Mouse (Mus musculus) kidney, postnatal 0 days (tissue): ENCODE measurements around the gene Msl1. TPM values are rescaled to one million over a fixed set of nuclear protein-coding genes. Genes with fewer than 3 reads are reported as not detected.

ENCODE experiments used
- ATAC-seq: fragments of 200-750 bp; cut with Nextera tagmentation; replicated peaks from 2 replicates; pipeline ENCODE4 v1.8.0; 2017; ENCODE audit warnings: low read depth, moderate number of reproducible peaks, moderate TSS enrichment, moderate library complexity; ENCODE audit not compliant: low FRiP score
- DNase-seq: peaks from one replicate; pipeline ENCODE4 v3.0.0-alpha.2; 2016; ENCODE audit warnings: low spot score
- H3K27ac ChIP-seq: fragments of 300-500 bp; sonication (generic); 2 replicates; pipeline ENCODE4 v1.5.1; 2014; ENCODE audit warnings: mild to moderate bottlenecking
- H3K27me3 ChIP-seq: fragments of 300-500 bp; sonication (generic); 2 replicates; pipeline ENCODE4 v1.6.1; 2014; ENCODE audit warnings: low read length, mixed read lengths; ENCODE audit not compliant: insufficient read depth
- H3K36me3 ChIP-seq: fragments of 300-500 bp; sonication (generic); 2 replicates; pipeline ENCODE4 v1.6.1; 2014; ENCODE audit warnings: low read length, mixed read lengths; ENCODE audit not compliant: insufficient read depth
- H3K4me1 ChIP-seq: fragments of 300-500 bp; sonication (generic); replicated peaks from 2 replicates; pipeline ENCODE4 v1.6.1; 2014; ENCODE audit warnings: antibody characterized with exemption, low read length, mixed read lengths; ENCODE audit not compliant: insufficient read depth
- H3K4me2 ChIP-seq: fragments of 300-500 bp; sonication (generic); 2 replicates; pipeline ENCODE4 v1.6.1; 2014; ENCODE audit warnings: mild to moderate bottlenecking, low read length, moderate library complexity, mixed read lengths
- H3K4me3 ChIP-seq: fragments of 300-500 bp; sonication (generic); replicated peaks from 2 replicates; pipeline ENCODE4 v1.5.1; 2014; ENCODE audit warnings: low read depth, low read length
- H3K9ac ChIP-seq: fragments of 300-500 bp; sonication (generic); 2 replicates; pipeline ENCODE4 v1.6.1; 2014; ENCODE audit warnings: low read depth, low read length
- H3K9me3 ChIP-seq: fragments of 300-500 bp; sonication (generic); replicated peaks from 2 replicates; pipeline ENCODE4 v1.6.1; 2016; ENCODE audit warnings: low read length, inconsistent platforms, mixed read lengths
- CTCF ChIP-seq: IDR thresholded peaks from 2 replicates; pipeline ENCODE4 v1.5.1; 2016; ENCODE audit warnings: antibody characterized with exemption, low read depth, mild to moderate bottlenecking, moderate library complexity
- WGBS: fragments of 180-500 bp; shearing (Covaris S2); extraction: QIAGEN DNeasy Blood & Tissue Kit; methylation state at CpG from one replicate; pipeline ENCODE4 v1.1.7; 2014; 5-methylcytosine and 5-hydroxymethylcytosine counted together
- polyA plus RNA-seq: library from polyadenylated mRNA; unstranded; fragments of >200 nt; fragmentation: Nextera tagmentation; extraction: Ambion mirVana; gene quantifications from 2 replicates; pipeline ENCODE4 v1.2.1, GENCODE M21; 2015

Msl1 gene
- polyA plus RNA-seq, 1 experiment from 2014 or later = 19.3 TPM

DNA sequence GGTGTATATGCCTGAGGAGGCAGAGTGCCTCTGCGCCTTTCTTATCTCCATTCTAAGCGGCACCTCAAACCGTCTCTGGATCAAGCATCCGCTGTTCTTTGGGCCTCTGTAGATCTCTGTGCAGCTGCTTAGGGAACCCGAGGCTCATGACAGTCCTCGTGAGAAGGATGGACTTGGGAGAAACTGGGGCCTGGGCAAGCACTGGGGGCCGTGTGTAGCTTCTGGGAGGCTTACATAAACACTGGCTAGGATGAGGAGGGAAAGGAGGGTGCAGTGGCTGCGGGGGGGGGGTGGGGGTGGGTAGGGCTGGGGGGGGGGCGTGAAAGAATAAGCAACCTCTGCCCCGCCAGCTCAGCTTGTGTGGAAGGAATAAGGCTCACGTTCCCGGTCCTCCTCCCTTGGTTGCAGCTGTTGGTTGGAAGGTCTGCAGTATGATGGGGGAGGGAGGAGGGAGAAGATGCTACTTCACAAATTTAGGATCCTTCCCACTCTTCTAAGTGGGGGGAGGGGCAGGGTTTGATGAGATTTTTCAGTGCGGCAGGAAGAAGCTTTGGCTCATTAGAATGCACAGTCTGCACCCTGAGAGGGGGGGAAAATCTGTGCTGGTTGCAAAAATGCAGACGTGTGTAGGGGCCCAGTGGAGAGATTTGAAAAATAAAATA is 13.3 kb upstream of the Msl1 start:
- no peak for ATAC-seq
- no peaks in the 10 kb centered on the region for H3K9me3 ChIP-seq
- no peaks in the 10 kb centered on the region for H3K36me3 ChIP-seq
- peaks cover 64% of the 10 kb centered on the region for H3K4me1 ChIP-seq
- no peak for TF ChIP-seq CTCF
- peak overlapping the region; percentile 41; the same call in 1 of the 2 replicates for H3K4me2 ChIP-seq
- peak; percentile 93 for DNase-seq
- H3K4me3 ChIP-seq = no peak overlapping the region
- peak overlapping the region; percentile 99 for H3K27ac ChIP-seq
- peak overlapping the region; percentile 32 for H3K9ac ChIP-seq
- WGBS = 15% methylated on average over 14 of the region's 14 CpGs
- no peaks in the 10 kb centered on the region for H3K27me3 ChIP-seq

- 0 out of 2 replicates have a peak overlapping the region, but pooled peaks have one; percentile 4 for H3K4me3 ChIP-seq
- H3K4me1 ChIP-seq = peaks cover 62% of the 10 kb centered on the region
- H3K36me3 ChIP-seq = no peaks in the 10 kb centered on the region
- peak overlapping the region; percentile 41 for H3K4me2 ChIP-seq
- ATAC-seq = no peak; the same call in 1 of the 2 replicates
- 8% methylated on average over 17 of the region's 17 CpGs for WGBS
- peak overlapping the region; percentile 99 for H3K27ac ChIP-seq
- H3K9ac ChIP-seq = peak overlapping the region; percentile 31; the same call in 1 of the 2 replicates
- TF ChIP-seq CTCF = no peak
- no peaks in the 10 kb centered on the region for H3K27me3 ChIP-seq
- DNase-seq = peak; percentile 79
- no peaks in the 10 kb centered on the region for H3K9me3 ChIP-seq
These were observed 12.6 kb upstream of the Msl1 start for GRCm38 (mm10) chr11:98782651-98783235.

DNA sequence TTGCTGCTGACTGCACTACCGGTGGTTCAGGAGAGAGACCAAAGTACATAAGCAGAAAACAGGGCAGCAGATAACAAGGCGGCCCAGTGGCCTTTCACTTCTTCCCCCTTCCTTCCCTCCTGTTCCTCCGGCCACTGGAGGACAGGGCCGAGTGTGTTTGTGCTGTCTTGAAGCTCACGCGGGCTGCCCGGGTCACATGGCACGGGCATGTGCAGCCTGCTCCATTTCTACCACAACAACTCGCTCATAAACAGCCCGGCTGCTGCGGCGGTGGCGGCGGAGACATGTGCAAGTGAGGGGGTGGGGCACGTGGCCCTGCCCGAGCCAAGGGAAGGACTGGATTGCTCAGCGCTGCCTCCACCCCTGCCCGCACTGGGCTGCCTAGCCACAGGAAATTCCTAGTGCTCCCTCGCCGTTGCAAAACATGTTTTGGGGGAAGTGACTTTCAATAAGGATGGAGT is 12.1 kb upstream of the Msl1 start:
- no peaks in the 10 kb centered on the region for H3K9me3 ChIP-seq
- 0 out of 2 replicates have a peak overlapping the region, but pooled peaks have one; percentile 4 for H3K4me3 ChIP-seq
- no peaks in the 10 kb centered on the region for H3K36me3 ChIP-seq
- DNase-seq (peak; percentile 97), ATAC-seq (peak; percentile 72)
- H3K4me2 ChIP-seq = peak overlapping the region; percentile 41
- WGBS = under 1% methylated on average over 20 of the region's 20 CpGs
- peak overlapping the region; percentile 31; the same call in 1 of the 2 replicates for H3K9ac ChIP-seq
- H3K27me3 ChIP-seq = no peaks in the 10 kb centered on the region
- TF ChIP-seq CTCF = no peak
- H3K4me1 ChIP-seq = peaks cover 61% of the 10 kb centered on the region
- H3K27ac ChIP-seq = peak overlapping the region; percentile 99

DNA sequence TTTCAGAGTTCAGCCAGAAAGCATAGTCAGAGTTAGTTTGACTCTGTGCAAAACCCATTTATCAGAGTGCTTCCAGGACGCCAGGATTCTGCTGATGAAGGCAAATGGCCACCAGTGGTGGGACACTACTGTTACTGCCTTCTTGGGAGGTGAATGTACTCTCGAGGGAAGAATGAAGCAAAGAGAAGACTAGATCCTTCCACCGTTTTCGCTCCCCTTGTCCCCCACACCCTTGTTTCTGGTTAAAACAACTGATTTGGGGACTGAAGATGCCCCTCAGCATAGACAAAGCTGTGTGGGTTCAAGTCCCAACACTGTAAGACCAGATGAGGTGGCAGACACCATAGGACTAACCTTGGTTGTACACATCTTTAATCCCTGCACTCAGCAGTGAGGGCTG is 11.2 kb upstream of the Msl1 start:
- 61% methylated on average over 4 of the region's 4 CpGs for WGBS
- H3K4me1 ChIP-seq = peaks cover 63% of the 10 kb centered on the region
- no peak overlapping the region for H3K4me2 ChIP-seq
- H3K27ac ChIP-seq = peak overlapping the region; percentile 99
- no peak for ATAC-seq
- no peaks in the 10 kb centered on the region for H3K9me3 ChIP-seq
- no peak for TF ChIP-seq CTCF
- DNase-seq = no peak
- no peaks in the 10 kb centered on the region for H3K36me3 ChIP-seq
- no peaks in the 10 kb centered on the region for H3K27me3 ChIP-seq
- no peak overlapping the region for H3K4me3 ChIP-seq
- no peak overlapping the region for H3K9ac ChIP-seq

DNA sequence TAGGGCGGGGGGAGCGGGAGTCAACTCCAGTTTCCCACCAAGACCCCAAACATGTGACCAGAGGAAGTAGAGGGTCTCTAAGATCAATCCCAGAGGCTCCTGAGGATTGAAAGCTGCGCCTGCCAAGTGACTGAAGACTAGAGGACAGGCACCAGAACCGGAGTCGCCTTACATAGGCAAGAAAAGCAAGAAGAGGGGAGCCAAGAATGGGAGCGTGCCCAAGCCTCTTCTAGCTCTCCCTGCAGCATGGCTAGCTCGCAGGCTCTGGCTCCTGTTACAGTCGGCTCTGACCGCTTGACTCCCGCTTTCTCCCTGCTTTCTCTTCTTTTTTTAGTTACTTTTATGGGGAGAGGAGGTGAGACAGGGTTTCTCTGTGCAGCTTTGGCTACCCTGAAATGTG is 10.1 kb upstream of the Msl1 start:
- Histone ChIP-seq H3K27ac (peak overlapping the region; percentile 99), H3K9me3 (no peaks in the 10 kb centered on the region), H3K4me2 (0 out of 2 replicates have a peak overlapping the region, but pooled peaks have one; percentile 53), H3K9ac (no peak overlapping the region), H3K4me3 (no peak overlapping the region), H3K36me3 (no peaks in the 10 kb centered on the region), H3K27me3 (no peaks in the 10 kb centered on the region), H3K4me1 (peaks cover 61% of the 10 kb centered on the region)
- ATAC-seq (no peak), DNase-seq (no peak)
- 36% methylated on average over 10 of the region's 10 CpGs for WGBS
- no peak for TF ChIP-seq CTCF

- Histone ChIP-seq H3K9ac (peak overlapping the region; percentile 40; the same call in 1 of the 2 replicates), H3K4me3 (0 out of 2 replicates have a peak overlapping the region, but pooled peaks have one; percentile 1)
- WGBS = 2% methylated on average over 12 of the region's 12 CpGs
These were observed 9.5 kb upstream of the Msl1 start for GRCm38 (mm10) chr11:98785772-98786281.

More at GRCm38 (mm10) chr11:98785772-98786281, 9.5 kb upstream of the Msl1 start:
- Histone ChIP-seq H3K4me1 (peaks cover 60% of the 10 kb centered on the region), H3K27ac (peak overlapping the region; percentile 99), H3K9me3 (no peaks in the 10 kb centered on the region), H3K36me3 (no peaks in the 10 kb centered on the region), H3K4me2 (peak overlapping the region; percentile 53), H3K27me3 (no peaks in the 10 kb centered on the region)
- peak; percentile 94 for DNase-seq
- peak; percentile 71 for TF ChIP-seq CTCF
- no peak for ATAC-seq
